Mouse (Mus musculus): Measurements from ENCODE around the gene Tpm3-rs7. TPM values are rescaled to one million over a fixed set of nuclear protein-coding genes. Genes with fewer than 3 reads are reported as not detected.
"Not testable (repeated sequence)": the region's sequence is repeated elsewhere in the genome, so short reads cannot be mapped to it uniquely, and the experiment has no call there.

Tpm3-rs7 gene
- polyA plus RNA-seq (2014; fragmentation: Nextera tagmentation; extraction: Ambion mirVana), result 4.8 and 5.9 TPM in 2 replicates

DNA sequence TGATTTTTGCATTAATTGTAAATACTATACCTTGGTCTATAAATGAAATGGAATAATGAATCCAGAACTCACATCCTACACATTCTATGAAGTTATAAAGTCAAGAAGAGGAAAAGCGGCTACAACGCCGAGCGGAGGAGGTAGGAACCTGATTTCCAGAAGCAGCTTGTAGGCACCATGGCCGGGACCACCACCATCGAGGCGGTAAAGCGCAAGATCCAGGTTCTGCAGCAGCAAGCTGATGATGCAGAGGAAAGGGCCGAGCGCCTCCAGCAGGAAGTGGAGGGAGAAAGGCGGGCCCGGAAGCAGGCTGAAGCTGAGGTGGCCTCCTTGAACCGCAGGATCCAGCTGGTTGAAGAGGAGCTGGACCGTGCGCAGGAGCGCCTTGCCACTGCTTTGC is at the start of gene Tpm3-rs7:
Tpm3-rs7 (plus strand) TSS at position 110 of the 400 bp plus-strand sequence.
- not testable (repeated sequence) for H3K4me2 ChIP-seq; DNase-seq (ENCODE audit: low spot score); H3K27me3 ChIP-seq (replicated peaks; ENCODE audit: control insufficient read depth, insufficient read depth, low read length); H3K9ac ChIP-seq (ENCODE audit: low read depth, low read length); ATAC-seq (replicated peaks; ENCODE audit: low FRiP score); H3K9me3 ChIP-seq (ENCODE audit: control insufficient read depth, low read length); H3K36me3 ChIP-seq (ENCODE audit: control insufficient read depth, insufficient read depth, low read length); H3K4me3 ChIP-seq (ENCODE audit: low read depth, low read length); H3K27ac ChIP-seq (ENCODE audit: low read depth, low read length); H3K4me1 ChIP-seq (replicated peaks; ENCODE audit: control insufficient read depth, insufficient read depth, low read length)
- WGBS, result 93% methylated on average over 16 of the region's 16 CpGs

DNA sequence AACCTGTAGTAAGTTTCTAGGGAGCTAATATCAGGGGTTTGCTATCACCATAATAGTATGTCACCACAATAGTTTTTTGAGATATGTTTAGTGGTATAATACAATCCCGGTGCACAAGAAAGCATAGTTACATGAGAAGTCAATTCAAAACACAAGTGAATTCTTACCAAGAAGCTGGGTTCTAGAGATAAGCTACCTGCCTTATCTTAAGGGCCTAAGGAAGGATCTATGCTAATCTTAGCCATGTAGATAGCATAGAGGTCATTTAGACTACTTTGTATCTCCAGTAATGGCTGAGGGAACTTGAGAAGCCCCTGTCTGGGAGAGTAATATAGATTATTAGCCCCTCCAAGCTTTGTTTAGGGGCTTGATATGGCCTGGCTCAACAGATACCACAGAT is 2.6 kb downstream of the Tpm3-rs7 start:
- Histone ChIP-seq H3K27me3 (replicated peaks; ENCODE audit: control insufficient read depth, insufficient read depth, low read length) (no peaks in the 10 kb centered on the region), H3K36me3 (ENCODE audit: control insufficient read depth, insufficient read depth, low read length) (no peaks in the 10 kb centered on the region), H3K9me3 (ENCODE audit: control insufficient read depth, low read length) (no peaks in the 10 kb centered on the region), H3K4me3 (ENCODE audit: low read depth, low read length) (no peak overlapping the region), H3K4me1 (replicated peaks; ENCODE audit: control insufficient read depth, insufficient read depth, low read length) (no peaks in the 10 kb centered on the region), H3K27ac (ENCODE audit: low read depth, low read length) (no peak overlapping the region), H3K4me2 (no peak overlapping the region), H3K9ac (ENCODE audit: low read depth, low read length) (no peak overlapping the region)
- DNase-seq (ENCODE audit: low spot score) (no peak), ATAC-seq (replicated peaks; ENCODE audit: low FRiP score) (no peak)
- whole genome bisulfite sequencing, result 85% methylated on average over 1 of the region's 1 CpGs

DNA sequence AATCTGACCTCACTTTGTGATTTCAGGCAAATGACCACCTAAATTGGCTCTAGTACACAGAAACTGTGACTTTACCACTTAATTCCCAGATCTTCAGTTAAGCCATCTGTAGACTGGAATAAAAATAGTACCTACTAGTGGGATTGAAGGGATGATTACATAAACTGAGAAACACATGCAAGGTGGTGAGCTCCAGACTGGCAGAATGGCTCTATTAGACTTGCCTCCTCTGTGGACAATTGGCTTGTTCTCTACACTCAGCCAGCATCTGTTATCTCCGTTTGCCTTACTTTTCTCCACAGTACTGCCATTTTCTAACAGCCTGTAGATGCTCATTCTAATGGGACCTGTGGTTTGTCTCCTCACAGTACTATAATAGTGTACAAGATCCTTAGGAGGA is 49.0 kb downstream of the Tpm3-rs7 start:
- Histone ChIP-seq H3K36me3 (ENCODE audit: control insufficient read depth, insufficient read depth, low read length) (no peaks in the 10 kb centered on the region), H3K4me3 (ENCODE audit: low read depth, low read length) (no peak overlapping the region), H3K27ac (ENCODE audit: low read depth, low read length) (no peak overlapping the region), H3K4me2 (no peak overlapping the region), H3K27me3 (replicated peaks; ENCODE audit: control insufficient read depth, insufficient read depth, low read length) (no peaks in the 10 kb centered on the region), H3K9ac (ENCODE audit: low read depth, low read length) (no peak overlapping the region), H3K9me3 (ENCODE audit: control insufficient read depth, low read length) (no peaks in the 10 kb centered on the region), H3K4me1 (replicated peaks; ENCODE audit: control insufficient read depth, insufficient read depth, low read length) (no peaks in the 10 kb centered on the region)
- WGBS, result 70% methylated on average over 1 of the region's 1 CpGs
- DNase-seq (ENCODE audit: low spot score) (no peak), ATAC-seq (replicated peaks; ENCODE audit: low FRiP score) (no peak)
